Mouse (Mus musculus) MEL (cell line): ENCODE results near the gene Apobec3. TPM values are rescaled to one million over a fixed set of nuclear protein-coding genes. Genes with fewer than 3 reads are reported as not detected.

Experiments used
- polyA plus RNA-seq, 2 experiments: library from polyadenylated mRNA; stranded (reverse) in 1 of 2; unstranded in 1 of 2; fragments of >175 nt in 1 of 2; fragments of >200 nt in 1 of 2; gene quantifications; 2 replicates each; pipeline versions ENCODE4 v1.2.1 to v1.2.4; 2012; ENCODE audit warnings: low replicate concordance in 2 of 2, low read depth in 1 of 2; ENCODE audit not compliant: insufficient read length in 2 of 2, insufficient read depth in 1 of 2, missing spikeins in 1 of 2
- total RNA-seq: library from RNA; depleted of rRNA; stranded (reverse); fragments of 300-350 nt; gene quantifications from 2 replicates; pipeline ENCODE4 v1.2.3, GENCODE M21; 2012; rRNA removed

Gene Apobec3
- total and polyA plus RNA-seq, 3 experiments = 22.2 to 38.6 TPM; not detected in 1

Other genes starting within 250 kb of the Apobec3 start
- 0.35 and 0.39 TPM in 2 replicates for gene Fam227a, start 232.7 kb upstream of the Apobec3 start, total RNA-seq
- gene Fam227a, start 232.7 kb upstream of the Apobec3 start, polyA plus RNA-seq = under 1 TPM in 1 of 2 experiments, not detected in 1; 0.60 TPM
- gene Cby1, start 232.5 kb upstream of the Apobec3 start, total RNA-seq = 29.6 and 34.3 TPM in 2 replicates
- gene Cby1, start 232.5 kb upstream of the Apobec3 start, polyA plus RNA-seq = 10 to 100 TPM in 1 of 2 experiments, not detected in 1; 56.2 TPM
- gene Tomm22, start 220.8 kb upstream of the Apobec3 start, total RNA-seq = 161 and 174 TPM in 2 replicates
- 100 to 1,000 TPM; 281 to 829 TPM for gene Tomm22, start 220.8 kb upstream of the Apobec3 start, polyA plus RNA-seq
- 37.8 and 47.2 TPM in 2 replicates for gene Josd1, start 203.7 kb upstream of the Apobec3 start, total RNA-seq
- gene Josd1, start 203.7 kb upstream of the Apobec3 start, polyA plus RNA-seq = 10 to 100 TPM in 1 of 2 experiments, not detected in 1; 46.5 TPM
- 41.9 and 50.3 TPM in 2 replicates for gene Gtpbp1, start 200.8 kb upstream of the Apobec3 start, total RNA-seq
- gene Gtpbp1, start 200.8 kb upstream of the Apobec3 start, polyA plus RNA-seq = 10 to 100 TPM in 1 of 2 experiments, not detected in 1; 92.2 TPM
- 4.3 and 5.2 TPM in 2 replicates for gene Sun2, start 149.1 kb upstream of the Apobec3 start, total RNA-seq
- 10 to 100 TPM in 1 of 2 experiments, not detected in 1; 10.6 TPM for gene Sun2, start 149.1 kb upstream of the Apobec3 start, polyA plus RNA-seq
- gene Dnal4, start 113.8 kb upstream of the Apobec3 start, total RNA-seq = 14.7 and 19.5 TPM in 2 replicates
- gene Dnal4, start 113.8 kb upstream of the Apobec3 start, polyA plus RNA-seq = 10 to 100 TPM in 1 of 2 experiments, not detected in 1; 30.0 TPM
- 0.03 and 0.04 TPM in 2 replicates for gene Nptxr, start 86.9 kb upstream of the Apobec3 start, total RNA-seq
- under 1 TPM in 1 of 2 experiments, not detected in 1; 0.33 TPM for gene Nptxr, start 86.9 kb upstream of the Apobec3 start, polyA plus RNA-seq
- 0.23 TPM in 1 of 2 replicates, not detected in the other for gene Npcd, start 57.4 kb upstream of the Apobec3 start, total RNA-seq
- gene Npcd, start 57.4 kb upstream of the Apobec3 start, polyA plus RNA-seq = not detected
- 21.7 and 25.1 TPM in 2 replicates for gene Cbx6, start 57.0 kb upstream of the Apobec3 start, total RNA-seq
- 10 to 100 TPM in 1 of 2 experiments, not detected in 1; 43.6 TPM for gene Cbx6, start 57.0 kb upstream of the Apobec3 start, polyA plus RNA-seq
- 2.9 and 3.7 TPM in 2 replicates for gene Cbx7, start 79.5 kb downstream of the Apobec3 start, total RNA-seq
- 10 to 100 TPM in 1 of 2 experiments, not detected in 1; 11.1 TPM for gene Cbx7, start 79.5 kb downstream of the Apobec3 start, polyA plus RNA-seq
- 0.23 and 0.26 TPM in 2 replicates for gene Pdgfb, start 123.3 kb downstream of the Apobec3 start, total RNA-seq
- under 1 TPM in 1 of 2 experiments, not detected in 1; 0.72 TPM for gene Pdgfb, start 123.3 kb downstream of the Apobec3 start, polyA plus RNA-seq
- 93.7 and 105 TPM in 2 replicates for gene Syngr1, start 199.7 kb downstream of the Apobec3 start, total RNA-seq
- 100 to 1,000 TPM in 1 of 2 experiments, not detected in 1; 115 TPM for gene Syngr1, start 199.7 kb downstream of the Apobec3 start, polyA plus RNA-seq
- gene Rpl3, start 200.2 kb downstream of the Apobec3 start, total RNA-seq = 1,686 and 1,722 TPM in 2 replicates
- gene Rpl3, start 200.2 kb downstream of the Apobec3 start, polyA plus RNA-seq = 1,000 to 10,000 TPM in 1 of 2 experiments, 100 to 1,000 TPM in 1; 543 to 1,096 TPM
- 18.2 and 23.3 TPM in 2 replicates for gene Tab1, start 241.5 kb downstream of the Apobec3 start, total RNA-seq
- 10 to 100 TPM in 1 of 2 experiments, not detected in 1; 31.1 TPM for gene Tab1, start 241.5 kb downstream of the Apobec3 start, polyA plus RNA-seq